Mouse (Mus musculus): ENCODE measurements around the gene Tmem145. TPM values are rescaled to one million over a fixed set of nuclear protein-coding genes. Genes with fewer than 3 reads are reported as not detected.
"Not testable (repeated sequence)": the region's sequence is repeated elsewhere in the genome, so short reads cannot be mapped to it uniquely, and the experiment has no call there.

The Tmem145 gene
- polyA plus RNA-seq (2012; rRNA removed), result 0.28 and 0.35 TPM in 2 replicates

- no peaks in the 10 kb centered on the region for H3K36me3 ChIP-seq (ENCODE audit: control insufficient read depth, insufficient read depth, low read length)
- peaks cover 1% of the 10 kb centered on the region; the same call in 1 of the 2 replicates for H3K4me1 ChIP-seq (ENCODE audit: control insufficient read depth, insufficient read depth, low read length)
- H3K27ac ChIP-seq (ENCODE audit: insufficient read depth, low read depth, low read length), result no peak within 1 kb of the TSS
- no peak for TF ChIP-seq POLR2A (IDR thresholded peaks at IDR 0.05; ENCODE audit: low read depth, low read length)
- TF ChIP-seq CTCF (conservative IDR thresholded peaks at IDR 0.05; ENCODE audit: insufficient read depth, insufficient read length, low read depth, low read length), result no peak
- H3K4me3 ChIP-seq (ENCODE audit: insufficient read depth, low read depth, low read length), result peak within 1 kb of the TSS; percentile 41; the same call in 1 of the 2 replicates
- peak; percentile 37 for DNase-seq
- H3K27me3 ChIP-seq (replicated peaks; ENCODE audit: control insufficient read depth, insufficient read depth, low read length), result no peaks in the 10 kb centered on the region
- WGBS, result under 1% methylated on average over 47 of the region's 47 CpGs
These were observed at the start of gene Tmem145 for GRCm38 (mm10) chr7:25305956-25306613. Gene Tmem145, plus strand, starts transcription at chr7:25306106.

DNA sequence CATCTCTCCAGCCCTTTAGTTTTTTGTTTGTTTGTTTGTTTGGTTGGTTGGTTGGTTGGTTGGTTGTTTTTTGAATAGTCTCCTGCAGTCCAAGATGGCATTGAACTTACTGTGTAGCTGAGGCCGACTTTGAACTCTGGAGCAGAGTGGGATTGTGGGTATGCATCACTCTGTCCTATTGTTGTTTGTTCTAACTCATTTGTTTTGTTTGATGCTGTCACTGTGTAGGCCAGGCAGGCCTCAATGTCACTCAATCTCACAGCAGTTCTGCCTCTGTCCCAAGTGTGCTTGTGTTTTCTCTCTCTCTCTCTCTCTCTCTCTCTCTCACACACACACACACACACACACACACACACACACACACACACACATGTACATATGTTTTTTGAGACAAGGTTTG lies 44.0 kb upstream of the Tmem145 start:
- DNase-seq, result no peak
- H3K27ac ChIP-seq (ENCODE audit: insufficient read depth, low read depth, low read length), result no peak overlapping the region
- TF ChIP-seq CTCF (conservative IDR thresholded peaks at IDR 0.05; ENCODE audit: insufficient read depth, insufficient read length, low read depth, low read length) (no peak), POLR2A (IDR thresholded peaks at IDR 0.05; ENCODE audit: low read depth, low read length) (no peak)
- 75% methylated on average over 1 of the region's 1 CpGs for WGBS
- H3K27me3 ChIP-seq (replicated peaks; ENCODE audit: control insufficient read depth, insufficient read depth, low read length), result no peaks in the 10 kb centered on the region
- no peaks in the 10 kb centered on the region for H3K4me1 ChIP-seq (ENCODE audit: control insufficient read depth, insufficient read depth, low read length)
- no peaks in the 10 kb centered on the region for H3K36me3 ChIP-seq (ENCODE audit: control insufficient read depth, insufficient read depth, low read length)
- no peak overlapping the region for H3K4me3 ChIP-seq (ENCODE audit: insufficient read depth, low read depth, low read length)

DNA sequence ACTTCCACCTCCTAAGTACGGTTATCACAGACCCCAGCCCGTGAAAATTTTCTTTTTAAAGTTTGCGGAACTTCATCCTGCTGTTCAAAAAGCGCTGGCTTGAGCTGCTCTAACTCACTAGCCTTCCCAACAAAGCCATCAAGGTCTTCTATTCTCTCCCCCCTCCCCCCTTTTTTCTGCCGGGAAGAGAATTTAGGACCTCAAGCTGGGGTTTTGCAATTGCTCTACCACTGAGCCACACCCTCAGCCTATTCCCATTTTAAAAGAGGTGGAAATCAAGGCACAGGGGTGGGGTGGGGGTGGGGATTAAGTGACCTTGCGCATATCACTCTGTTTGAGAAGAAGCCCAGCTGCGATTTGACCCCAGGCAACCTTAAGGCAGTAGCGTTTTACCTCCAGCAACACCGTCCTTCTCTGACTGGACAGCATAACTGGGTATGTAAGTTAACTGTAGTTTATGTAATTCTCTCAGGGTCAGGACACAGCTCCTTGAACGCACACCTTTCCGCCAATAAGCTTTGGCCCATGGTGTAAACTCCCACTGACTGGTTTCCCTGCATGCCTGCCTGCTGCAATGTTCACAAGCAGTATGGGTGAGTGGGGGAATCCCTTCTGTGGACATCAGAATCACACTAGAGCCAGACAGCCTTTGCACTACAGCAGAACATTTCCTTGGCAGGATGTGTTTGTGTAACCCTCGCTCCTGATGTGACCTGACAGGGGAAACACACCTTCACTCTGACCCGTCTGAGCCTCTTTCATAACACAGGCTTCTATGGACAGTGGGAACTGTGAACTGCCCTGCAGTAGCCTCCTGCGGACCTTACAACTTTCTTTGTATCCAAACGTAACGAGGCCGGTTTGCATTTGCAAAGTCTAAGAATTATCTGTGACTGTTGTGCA lies 41.7 kb upstream of the Tmem145 start:
- no peak overlapping the region for H3K4me3 ChIP-seq (ENCODE audit: insufficient read depth, low read depth, low read length)
- TF ChIP-seq POLR2A (IDR thresholded peaks at IDR 0.05; ENCODE audit: low read depth, low read length) (no peak), CTCF (conservative IDR thresholded peaks at IDR 0.05; ENCODE audit: insufficient read depth, insufficient read length, low read depth, low read length) (no peak)
- no peaks in the 10 kb centered on the region for H3K4me1 ChIP-seq (ENCODE audit: control insufficient read depth, insufficient read depth, low read length)
- H3K27me3 ChIP-seq (replicated peaks; ENCODE audit: control insufficient read depth, insufficient read depth, low read length), result no peaks in the 10 kb centered on the region
- H3K27ac ChIP-seq (ENCODE audit: insufficient read depth, low read depth, low read length), result no peak overlapping the region
- WGBS, result 59% methylated on average over 17 of the region's 17 CpGs
- DNase-seq, result no peak
- no peaks in the 10 kb centered on the region for H3K36me3 ChIP-seq (ENCODE audit: control insufficient read depth, insufficient read depth, low read length)

DNA sequence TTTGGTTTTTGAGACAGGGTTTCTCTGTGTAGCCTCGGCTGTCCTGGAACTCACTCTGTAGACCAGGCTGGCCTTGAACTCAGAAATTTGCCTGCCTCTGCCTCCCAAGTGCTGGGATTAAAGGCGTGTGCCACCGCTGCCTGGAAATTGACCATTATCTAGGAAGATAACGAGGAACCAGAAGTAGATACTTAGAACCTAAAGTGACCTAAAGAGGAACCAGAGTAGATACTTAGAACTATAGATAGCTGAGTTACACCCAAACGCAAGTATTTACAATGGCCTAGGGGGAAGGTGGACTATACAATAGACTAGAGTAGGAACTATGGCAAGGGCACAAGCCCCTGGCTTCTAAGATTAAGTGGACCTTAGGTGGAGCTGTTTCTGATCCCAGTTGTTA lies 40.2 kb upstream of the Tmem145 start:
- not testable (repeated sequence) for H3K4me1 ChIP-seq (ENCODE audit: control insufficient read depth, insufficient read depth, low read length); H3K4me3 ChIP-seq (ENCODE audit: insufficient read depth, low read depth, low read length); DNase-seq; H3K27ac ChIP-seq (ENCODE audit: insufficient read depth, low read depth, low read length); H3K27me3 ChIP-seq (replicated peaks; ENCODE audit: control insufficient read depth, insufficient read depth, low read length); H3K36me3 ChIP-seq (ENCODE audit: control insufficient read depth, insufficient read depth, low read length)
- 91% methylated on average over 5 of the region's 5 CpGs for WGBS

DNA sequence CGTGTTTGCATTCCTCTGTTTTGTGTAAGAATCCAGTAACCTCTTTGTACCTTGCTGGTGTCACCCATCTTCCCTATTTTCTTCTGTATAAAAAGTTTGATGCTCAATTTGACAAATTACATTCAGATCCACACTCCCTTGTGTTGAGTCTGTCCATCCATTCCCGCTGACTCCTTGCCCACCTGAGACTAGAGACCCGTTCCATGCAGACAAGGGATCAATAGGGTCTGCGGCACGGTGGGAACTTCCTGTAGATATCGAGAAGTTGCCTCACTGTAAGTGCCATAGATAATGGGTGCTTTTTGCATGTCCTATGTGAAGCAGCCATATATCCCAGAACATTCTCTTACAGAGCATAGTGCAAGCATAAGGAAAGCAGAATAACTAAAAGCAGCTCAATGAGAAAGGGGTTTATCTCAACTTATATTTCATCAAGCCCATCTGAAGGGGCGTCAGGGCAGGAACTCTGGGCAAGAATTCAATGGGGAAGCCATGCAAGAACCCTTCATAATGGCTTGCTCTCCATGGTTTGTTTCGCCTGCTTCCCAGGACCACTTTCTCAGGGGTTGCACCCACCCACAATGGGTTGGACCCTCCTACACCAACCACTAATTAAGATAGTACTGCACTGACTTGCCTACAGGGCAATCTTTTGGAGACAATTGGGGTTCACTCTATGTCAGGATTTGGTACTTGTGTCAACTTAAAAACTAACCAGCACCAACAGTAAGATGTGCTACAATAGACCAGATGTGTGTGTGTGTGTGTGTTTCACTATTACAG lies 39.5 kb upstream of the Tmem145 start:
- Histone ChIP-seq H3K4me1 (ENCODE audit: control insufficient read depth, insufficient read depth, low read length) (peaks cover 9% of the 10 kb centered on the region), H3K27me3 (replicated peaks; ENCODE audit: control insufficient read depth, insufficient read depth, low read length) (no peaks in the 10 kb centered on the region), H3K36me3 (ENCODE audit: control insufficient read depth, insufficient read depth, low read length) (no peaks in the 10 kb centered on the region), H3K27ac (ENCODE audit: insufficient read depth, low read depth, low read length) (no peak overlapping the region), H3K4me3 (ENCODE audit: insufficient read depth, low read depth, low read length) (no peak overlapping the region)
- WGBS, result 89% methylated on average over 8 of the region's 8 CpGs
- no peak for TF ChIP-seq CTCF (conservative IDR thresholded peaks at IDR 0.05; ENCODE audit: insufficient read depth, insufficient read length, low read depth, low read length)
- TF ChIP-seq POLR2A (IDR thresholded peaks at IDR 0.05; ENCODE audit: low read depth, low read length), result no peak
- no peak for DNase-seq

- peak within 1 kb of the TSS; percentile 77 for H3K4me3 ChIP-seq (ENCODE audit: insufficient read depth, low read depth, low read length)
- peak; percentile 100 for DNase-seq
- peaks cover 9% of the 10 kb centered on the region for H3K4me1 ChIP-seq (ENCODE audit: control insufficient read depth, insufficient read depth, low read length)
- WGBS, result 0% methylated on average over 29 of the region's 29 CpGs
- peak within 1 kb of the TSS; percentile 98 for H3K27ac ChIP-seq (ENCODE audit: insufficient read depth, low read depth, low read length)
- H3K36me3 ChIP-seq (ENCODE audit: control insufficient read depth, insufficient read depth, low read length), result no peaks in the 10 kb centered on the region
- H3K27me3 ChIP-seq (replicated peaks; ENCODE audit: control insufficient read depth, insufficient read depth, low read length), result no peaks in the 10 kb centered on the region
- TF ChIP-seq POLR2A (IDR thresholded peaks at IDR 0.05; ENCODE audit: low read depth, low read length) (no peak), CTCF (conservative IDR thresholded peaks at IDR 0.05; ENCODE audit: insufficient read depth, insufficient read length, low read depth, low read length) (no peak)
These were observed 38.6 kb upstream of the Tmem145 start, which contains the start of gene Cic for GRCm38 (mm10) chr7:25267301-25267750. Gene Cic, plus strand, starts transcription at chr7:25267704.
